Mouse (Mus musculus) kidney, postnatal 0 days (tissue): ENCODE data around the gene Rtbdn. TPM values are rescaled to one million over a fixed set of nuclear protein-coding genes. Genes with fewer than 3 reads are reported as not detected.

ENCODE experiments used
- ATAC-seq: fragments of 200-750 bp; cut with Nextera tagmentation; replicated peaks from 2 replicates; pipeline ENCODE4 v1.8.0; 2017; ENCODE audit warnings: low read depth, moderate number of reproducible peaks, moderate TSS enrichment, moderate library complexity; ENCODE audit not compliant: low FRiP score
- DNase-seq: peaks from one replicate; pipeline ENCODE4 v3.0.0-alpha.2; 2016; ENCODE audit warnings: low spot score
- H3K27ac ChIP-seq: fragments of 300-500 bp; sonication (generic); 2 replicates; pipeline ENCODE4 v1.5.1; 2014; ENCODE audit warnings: mild to moderate bottlenecking
- H3K27me3 ChIP-seq: fragments of 300-500 bp; sonication (generic); 2 replicates; pipeline ENCODE4 v1.6.1; 2014; ENCODE audit warnings: low read length, mixed read lengths; ENCODE audit not compliant: insufficient read depth
- H3K36me3 ChIP-seq: fragments of 300-500 bp; sonication (generic); 2 replicates; pipeline ENCODE4 v1.6.1; 2014; ENCODE audit warnings: low read length, mixed read lengths; ENCODE audit not compliant: insufficient read depth
- H3K4me1 ChIP-seq: fragments of 300-500 bp; sonication (generic); replicated peaks from 2 replicates; pipeline ENCODE4 v1.6.1; 2014; ENCODE audit warnings: antibody characterized with exemption, low read length, mixed read lengths; ENCODE audit not compliant: insufficient read depth
- H3K4me2 ChIP-seq: fragments of 300-500 bp; sonication (generic); 2 replicates; pipeline ENCODE4 v1.6.1; 2014; ENCODE audit warnings: mild to moderate bottlenecking, low read length, moderate library complexity, mixed read lengths
- H3K4me3 ChIP-seq: fragments of 300-500 bp; sonication (generic); replicated peaks from 2 replicates; pipeline ENCODE4 v1.5.1; 2014; ENCODE audit warnings: low read depth, low read length
- H3K9ac ChIP-seq: fragments of 300-500 bp; sonication (generic); 2 replicates; pipeline ENCODE4 v1.6.1; 2014; ENCODE audit warnings: low read depth, low read length
- H3K9me3 ChIP-seq: fragments of 300-500 bp; sonication (generic); replicated peaks from 2 replicates; pipeline ENCODE4 v1.6.1; 2016; ENCODE audit warnings: low read length, inconsistent platforms, mixed read lengths
- CTCF ChIP-seq: IDR thresholded peaks from 2 replicates; pipeline ENCODE4 v1.5.1; 2016; ENCODE audit warnings: antibody characterized with exemption, low read depth, mild to moderate bottlenecking, moderate library complexity
- WGBS: fragments of 180-500 bp; shearing (Covaris S2); extraction: QIAGEN DNeasy Blood & Tissue Kit; methylation state at CpG from one replicate; pipeline ENCODE4 v1.1.7; 2014; 5-methylcytosine and 5-hydroxymethylcytosine counted together
- polyA plus RNA-seq: library from polyadenylated mRNA; unstranded; fragments of >200 nt; fragmentation: Nextera tagmentation; extraction: Ambion mirVana; gene quantifications from 2 replicates; pipeline ENCODE4 v1.2.1, GENCODE M21; 2015

Gene Rtbdn
- polyA plus RNA-seq, 1 experiment from 2014 or later = 0.09 TPM

DNA sequence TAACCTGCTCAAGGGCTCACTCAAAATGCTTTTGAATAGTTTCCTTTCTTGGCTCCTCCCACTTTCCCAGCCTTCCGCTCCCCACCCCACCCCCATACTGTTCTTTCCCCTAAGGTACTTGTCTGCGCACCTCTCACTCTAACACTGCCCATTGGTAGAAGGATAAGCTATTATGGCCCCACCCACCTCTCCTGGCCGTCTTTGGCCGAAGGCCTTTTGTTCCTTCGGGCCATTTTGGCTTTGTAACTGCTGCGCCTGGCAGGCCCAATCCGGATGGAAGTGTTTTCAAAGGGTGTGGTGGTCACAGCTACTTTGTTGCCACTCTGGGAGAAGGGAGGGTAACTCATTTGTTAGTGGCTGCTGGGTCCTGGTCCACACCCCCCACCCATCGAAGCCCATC, 31.5 kb upstream of the Rtbdn start:
- no peak for ATAC-seq

DNA sequence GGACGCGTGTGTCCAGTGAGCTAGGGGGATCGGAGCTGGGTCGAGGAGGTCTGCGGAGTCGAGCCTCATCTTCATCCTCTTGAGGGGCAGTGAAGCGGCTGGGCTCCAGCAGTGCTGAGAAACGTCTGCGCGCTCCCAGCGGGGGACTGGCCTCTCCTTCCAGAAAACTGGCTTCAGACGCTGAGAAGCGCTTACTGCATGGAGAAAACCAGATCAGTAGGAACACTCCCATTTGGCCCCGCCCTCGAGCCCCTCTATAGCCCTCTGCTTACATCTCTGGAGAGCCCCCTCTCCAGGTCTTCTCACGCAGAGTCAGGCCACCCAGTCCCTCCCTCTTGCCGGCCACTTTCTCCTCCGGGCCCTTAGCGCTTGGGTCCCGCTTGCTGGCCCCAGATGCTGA, 29.0 kb upstream of the Rtbdn start:
- no peak for ATAC-seq
- no peak for DNase-seq
- Histone ChIP-seq H3K4me2 (no peak overlapping the region), H3K4me3 (no peak overlapping the region), H3K27ac (no peak overlapping the region), H3K9me3 (no peaks in the 10 kb centered on the region), H3K4me1 (peaks cover 2% of the 10 kb centered on the region; the same call in 1 of the 2 replicates), H3K9ac (no peak overlapping the region), H3K27me3 (peaks cover 3% of the 10 kb centered on the region; the same call in 1 of the 2 replicates), H3K36me3 (no peaks in the 10 kb centered on the region)
- WGBS = 30% methylated on average over 20 of the region's 20 CpGs
- TF ChIP-seq CTCF = no peak

More for the DNA sequence above, 31.5 kb upstream of the Rtbdn start:
- no peak overlapping the region for H3K27ac ChIP-seq
- H3K4me1 ChIP-seq = peaks cover 9% of the 10 kb centered on the region; the same call in 1 of the 2 replicates
- 85% methylated on average over 8 of the region's 8 CpGs for WGBS
- H3K9ac ChIP-seq = no peak overlapping the region
- no peaks in the 10 kb centered on the region for H3K36me3 ChIP-seq
- H3K9me3 ChIP-seq = no peaks in the 10 kb centered on the region
- DNase-seq = no peak
- no peak for TF ChIP-seq CTCF
- no peak overlapping the region for H3K4me3 ChIP-seq
- H3K4me2 ChIP-seq = no peak overlapping the region
- peaks cover 12% of the 10 kb centered on the region for H3K27me3 ChIP-seq

DNA sequence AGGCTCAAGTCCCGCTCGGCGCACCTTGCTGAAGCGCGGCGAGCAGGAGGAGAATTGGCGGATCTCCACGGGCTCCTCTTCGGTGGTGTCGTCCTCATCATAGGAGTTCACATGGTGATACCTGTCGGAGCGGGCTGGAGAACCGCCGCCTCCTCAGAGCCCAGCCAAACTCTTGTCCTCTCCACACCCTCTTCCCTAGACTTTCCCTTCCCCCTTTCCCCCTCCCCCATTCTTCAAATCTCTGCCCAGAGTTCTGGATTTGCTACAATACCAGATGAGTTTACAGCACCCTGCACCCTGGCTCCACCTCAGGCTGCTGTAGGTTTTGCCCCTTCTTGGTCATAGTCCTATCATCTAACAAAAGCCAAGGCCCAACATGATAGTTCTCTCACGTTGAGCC, 28.1 kb upstream of the Rtbdn start:
- H3K4me3 ChIP-seq = no peak overlapping the region
- H3K27ac ChIP-seq = no peak overlapping the region
- H3K9me3 ChIP-seq = no peaks in the 10 kb centered on the region
- no peak overlapping the region for H3K4me2 ChIP-seq
- ATAC-seq = no peak
- no peak overlapping the region for H3K9ac ChIP-seq
- 93% methylated on average over 15 of the region's 15 CpGs for WGBS
- DNase-seq = no peak
- H3K27me3 ChIP-seq = peaks cover 3% of the 10 kb centered on the region; the same call in 1 of the 2 replicates
- TF ChIP-seq CTCF = no peak
- no peaks in the 10 kb centered on the region for H3K4me1 ChIP-seq
- H3K36me3 ChIP-seq = no peaks in the 10 kb centered on the region

DNA sequence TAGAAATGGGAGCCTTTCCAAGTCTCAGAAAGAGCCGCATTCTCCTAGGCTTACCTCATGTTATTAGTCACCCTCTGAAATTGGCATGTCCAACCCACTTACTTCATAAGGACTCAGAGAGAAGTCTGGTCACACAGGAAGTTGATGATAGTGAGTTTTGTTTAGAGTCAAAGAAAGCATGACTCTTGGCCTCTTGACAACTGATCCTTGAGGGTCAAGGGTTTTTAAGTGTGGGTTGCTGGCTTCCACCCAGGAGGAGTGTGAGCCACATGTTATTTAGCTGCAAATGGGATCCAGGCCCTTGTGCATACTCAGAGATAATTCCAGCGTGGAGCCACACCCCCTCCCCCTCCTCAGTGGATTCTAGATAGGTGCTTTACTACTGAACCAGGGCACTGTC, 25.2 kb upstream of the Rtbdn start:
- no peak for TF ChIP-seq CTCF
- ATAC-seq = no peak
- no peak overlapping the region for H3K9ac ChIP-seq
- H3K4me2 ChIP-seq = no peak overlapping the region
- H3K9me3 ChIP-seq = no peaks in the 10 kb centered on the region
- H3K4me1 ChIP-seq = no peaks in the 10 kb centered on the region
- no peak for DNase-seq
- H3K27me3 ChIP-seq = peaks cover 3% of the 10 kb centered on the region; the same call in 1 of the 2 replicates
- H3K36me3 ChIP-seq = no peaks in the 10 kb centered on the region
- H3K27ac ChIP-seq = no peak overlapping the region
- H3K4me3 ChIP-seq = no peak overlapping the region
- 74% methylated on average over 2 of the region's 2 CpGs for WGBS

DNA sequence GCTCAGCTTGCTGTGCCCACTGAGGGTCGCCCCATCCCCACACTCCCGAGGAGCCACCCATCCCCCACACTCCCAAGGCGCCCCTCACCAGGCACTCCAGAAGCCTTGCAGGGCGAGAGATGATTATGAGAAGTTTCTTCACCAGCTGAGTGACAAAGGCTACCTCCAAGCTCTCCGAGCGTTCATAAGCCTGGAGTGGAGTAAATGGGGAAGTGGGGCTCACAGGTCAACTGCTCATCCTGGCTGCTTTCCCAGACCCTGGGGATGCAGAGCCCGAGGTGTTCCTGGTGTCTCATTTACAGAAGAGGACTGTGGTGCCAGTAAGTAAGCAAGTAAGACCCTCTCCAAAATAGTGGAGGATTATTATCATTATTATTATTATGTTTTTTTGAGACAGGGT, 21.2 kb upstream of the Rtbdn start:
- WGBS = 62% methylated on average over 7 of the region's 7 CpGs
- Histone ChIP-seq H3K36me3 (no peaks in the 10 kb centered on the region), H3K27ac (no peak overlapping the region), H3K9me3 (no peaks in the 10 kb centered on the region), H3K4me1 (0 out of 2 replicates have a peak, but pooled peaks cover 4% of the 10 kb centered on the region), H3K4me2 (no peak overlapping the region), H3K27me3 (peaks cover 13% of the 10 kb centered on the region), H3K9ac (no peak overlapping the region), H3K4me3 (no peak overlapping the region)
- DNase-seq = no peak
- no peak for ATAC-seq
- no peak for TF ChIP-seq CTCF

DNA sequence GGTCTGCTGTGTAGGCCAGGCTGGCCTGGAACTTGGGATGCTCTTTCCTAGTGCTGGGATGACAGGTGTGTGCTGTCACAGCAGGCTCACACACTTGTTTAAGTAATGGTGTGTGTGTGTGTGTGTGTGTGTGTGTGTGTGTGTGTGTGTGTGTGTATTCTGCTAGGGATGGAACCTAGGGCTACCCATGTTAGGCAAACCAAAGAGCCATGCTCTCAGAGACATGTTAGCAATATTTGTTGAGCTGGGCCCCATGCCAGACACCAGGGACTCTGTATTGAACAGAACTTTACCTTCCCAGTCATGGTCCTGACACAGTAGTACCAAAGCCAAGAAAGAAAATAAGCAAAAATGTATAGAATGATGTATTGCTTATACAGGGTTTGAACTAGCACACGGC, 19.3 kb upstream of the Rtbdn start:
- no peak overlapping the region for H3K9ac ChIP-seq
- 0 out of 2 replicates have a peak, but pooled peaks cover 4% of the 10 kb centered on the region for H3K4me1 ChIP-seq
- WGBS = 80% methylated on average over 1 of the region's 1 CpGs
- no peak for TF ChIP-seq CTCF
- ATAC-seq (no peak), DNase-seq (no peak)
- no peak overlapping the region for H3K4me2 ChIP-seq
- H3K9me3 ChIP-seq = no peaks in the 10 kb centered on the region
- peaks cover 13% of the 10 kb centered on the region for H3K27me3 ChIP-seq
- no peak overlapping the region for H3K4me3 ChIP-seq
- no peak overlapping the region for H3K27ac ChIP-seq
- no peaks in the 10 kb centered on the region for H3K36me3 ChIP-seq
